Mouse (Mus musculus): Measurements from ENCODE around the gene Mgst2.

Mgst2 gene

GRCm38 (mm10) chr3:51700731-51701280, 40.6 kb downstream of the Mgst2 start:
- in situ Hi-C loops (cut with MboI, MseI) = no loop called here

- in situ Hi-C loops (cut with MboI, MseI) = no loop called here
Measured at GRCm38 (mm10) chr3:51701281-51701751, 41.2 kb downstream of the Mgst2 start.

DNA sequence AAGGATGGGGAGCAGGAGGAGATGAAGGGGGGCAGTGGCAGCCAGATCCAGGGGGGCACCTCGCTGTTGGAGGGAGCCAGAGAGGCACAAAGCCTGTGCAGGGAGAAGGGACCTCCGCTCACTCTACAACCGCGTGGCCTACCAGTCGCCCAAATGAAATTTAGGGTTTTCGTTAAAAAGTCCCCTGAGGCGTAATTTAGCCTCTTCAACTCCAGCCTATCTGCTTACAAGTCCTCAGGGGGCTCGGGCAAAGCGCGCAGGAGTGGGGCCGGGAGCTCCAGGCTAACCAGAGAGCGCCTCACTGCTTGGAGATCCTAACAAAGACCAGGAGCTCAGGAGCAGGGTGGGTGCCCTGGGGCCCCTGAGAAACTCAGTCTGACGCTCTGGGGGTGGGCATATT, 41.8 kb downstream of the Mgst2 start:
- in situ Hi-C loops (cut with MboI, MseI) = no loop called here

GRCm38 (mm10) chr3:51702701-51703286, 42.6 kb downstream of the Mgst2 start:
- in situ Hi-C loops (cut with MboI, MseI) = no loop called here

GRCm38 (mm10) chr3:51703478-51703877, 43.3 kb downstream of the Mgst2 start:
- in situ Hi-C loops (cut with MboI, MseI) = no loop called here

DNA sequence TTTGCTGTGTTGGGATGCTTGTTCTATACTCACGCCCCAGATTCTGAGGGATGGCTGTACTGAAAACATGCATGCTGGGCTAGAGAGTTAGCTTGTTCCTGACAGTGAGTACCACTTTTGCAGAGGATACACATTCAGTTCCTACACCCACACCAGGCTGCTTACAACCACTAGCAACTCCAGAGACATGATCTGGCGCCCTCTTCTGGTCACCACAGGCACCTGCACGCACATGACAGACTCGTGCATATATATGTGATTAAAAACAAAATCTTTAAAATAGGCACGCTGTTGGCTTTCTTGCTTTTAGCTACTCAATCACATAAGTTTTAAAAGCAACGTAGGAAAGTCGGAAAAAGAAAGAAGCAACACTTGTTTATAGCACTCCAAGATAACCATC, 45.1 kb downstream of the Mgst2 start:
- in situ Hi-C loops (cut with MboI, MseI) = no loop called here

GRCm38 (mm10) chr3:51708375-51708745, 48.2 kb downstream of the Mgst2 start:
- in situ Hi-C loops (cut with MboI, MseI) = no loop called here

- in situ Hi-C loops (cut with MboI, MseI) = no loop called here
Measured at GRCm38 (mm10) chr3:51708746-51709411, 48.7 kb downstream of the Mgst2 start.

GRCm38 (mm10) chr3:51712382-51712781, 52.2 kb downstream of the Mgst2 start:
- in situ Hi-C loops (cut with MboI, MseI) = no loop called here

DNA sequence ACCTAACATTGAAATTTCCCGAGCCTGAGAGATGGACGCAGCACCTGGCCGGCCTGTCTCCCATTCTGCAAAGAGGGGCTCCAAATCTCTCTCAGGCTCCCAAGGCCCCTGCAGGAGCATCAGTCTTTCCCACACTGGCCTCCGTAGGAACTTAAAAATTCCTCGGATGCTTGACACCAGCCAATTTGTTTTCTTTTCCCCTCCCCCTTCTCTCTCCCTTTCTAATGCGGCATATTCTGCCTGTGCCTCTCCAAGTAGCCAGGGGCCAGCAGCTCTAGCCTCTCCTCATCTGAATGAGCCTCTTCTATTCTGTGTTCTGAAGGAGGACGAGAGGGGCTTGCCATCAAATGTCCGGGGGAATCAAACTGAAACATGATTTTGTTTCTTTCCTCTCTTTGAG, 53.1 kb downstream of the Mgst2 start:
- in situ Hi-C loops (cut with MboI, MseI) = no loop called here

- in situ Hi-C loops (cut with MboI, MseI) = no loop called here
Measured at GRCm38 (mm10) chr3:51714469-51714868, 54.3 kb downstream of the Mgst2 start.

DNA sequence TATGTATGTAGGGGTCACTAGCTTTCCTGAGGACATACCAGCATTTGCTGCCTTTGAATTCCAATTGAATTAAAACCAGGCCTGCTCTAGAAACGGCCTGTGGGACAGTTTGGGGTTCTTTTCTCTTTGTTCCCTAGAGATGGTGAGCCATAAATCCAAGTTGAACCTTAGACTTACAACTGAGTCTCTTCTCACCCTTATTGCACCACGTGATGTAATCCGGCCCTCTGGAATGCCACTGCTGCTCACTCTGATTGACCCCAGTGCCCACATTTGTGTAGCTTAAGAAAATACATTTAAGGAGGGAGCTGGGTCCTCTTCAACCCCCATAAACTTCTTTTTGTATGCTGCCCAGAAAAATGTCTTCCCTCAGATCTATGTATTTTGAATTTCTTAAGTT, 57.3 kb downstream of the Mgst2 start:
- in situ Hi-C loops (cut with MboI, MseI) = no loop called here

- in situ Hi-C loops (cut with MboI, MseI) = no loop called here
Measured at GRCm38 (mm10) chr3:51717909-51718308, 57.7 kb downstream of the Mgst2 start.

DNA sequence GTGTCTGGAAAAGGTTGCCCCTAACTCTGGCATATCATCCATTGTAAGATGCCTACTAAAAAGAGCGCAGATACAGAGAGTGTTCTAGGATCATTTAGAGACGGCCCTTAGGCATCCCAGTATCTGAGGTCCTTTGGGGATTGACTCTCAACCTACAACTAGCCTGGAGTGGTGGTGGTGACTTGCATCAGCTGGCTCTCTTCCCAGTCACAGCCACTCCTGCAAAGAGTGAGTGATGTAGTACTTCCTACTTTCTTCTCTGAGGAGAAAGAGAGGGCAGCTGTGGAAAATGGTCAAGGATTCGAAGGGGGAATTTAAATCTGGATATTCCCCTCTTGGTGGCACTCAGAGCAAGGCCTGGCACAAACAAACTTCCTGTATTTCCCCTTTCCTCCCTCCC, 59.2 kb downstream of the Mgst2 start:
- in situ Hi-C loops (cut with MboI, MseI) = no loop called here

GRCm38 (mm10) chr3:51719982-51720381, 59.8 kb downstream of the Mgst2 start:
- in situ Hi-C loops (cut with MboI, MseI) = no loop called here

- in situ Hi-C loops (cut with MboI, MseI) = no loop called here
Measured at GRCm38 (mm10) chr3:51726257-51726656, 66.1 kb downstream of the Mgst2 start.

DNA sequence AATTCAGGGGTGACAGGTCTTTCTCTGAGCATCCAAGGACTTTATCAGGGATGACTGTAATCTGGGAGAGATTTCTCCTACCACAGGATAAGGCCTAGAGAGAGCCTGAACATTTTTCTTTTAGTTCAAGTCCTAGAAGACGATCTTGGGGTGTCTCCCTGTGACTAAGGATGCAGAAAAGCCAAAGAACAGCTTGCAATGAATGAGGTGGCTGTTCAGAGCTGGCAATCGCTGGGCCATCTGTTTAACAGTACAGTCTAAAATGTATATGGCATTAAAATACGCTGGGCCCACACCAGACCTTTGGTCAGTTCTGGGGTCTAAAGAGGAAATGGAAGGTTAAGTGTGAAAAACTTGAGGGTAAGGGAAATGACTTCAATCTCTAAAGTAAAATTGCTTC, 67.3 kb downstream of the Mgst2 start:
- in situ Hi-C loops (cut with MboI, MseI) = no loop called here

GRCm38 (mm10) chr3:51727968-51728367, 67.8 kb downstream of the Mgst2 start:
- in situ Hi-C loops (cut with MboI, MseI) = no loop called here

- in situ Hi-C loops (cut with MboI, MseI) = no loop called here
Measured at GRCm38 (mm10) chr3:51728456-51728855, 68.3 kb downstream of the Mgst2 start.

GRCm38 (mm10) chr3:51729109-51729918, 69.2 kb downstream of the Mgst2 start:
- in situ Hi-C loops (cut with MboI, MseI) = no loop called here

- in situ Hi-C loops (cut with MboI, MseI) = loop anchor here (10.0 kb wide), 2 partner anchors 964 to 1424 kb away; no protein-coding TSS in a partner anchor
Measured at GRCm38 (mm10) chr3:51730662-51731061, 70.5 kb downstream of the Mgst2 start.

DNA sequence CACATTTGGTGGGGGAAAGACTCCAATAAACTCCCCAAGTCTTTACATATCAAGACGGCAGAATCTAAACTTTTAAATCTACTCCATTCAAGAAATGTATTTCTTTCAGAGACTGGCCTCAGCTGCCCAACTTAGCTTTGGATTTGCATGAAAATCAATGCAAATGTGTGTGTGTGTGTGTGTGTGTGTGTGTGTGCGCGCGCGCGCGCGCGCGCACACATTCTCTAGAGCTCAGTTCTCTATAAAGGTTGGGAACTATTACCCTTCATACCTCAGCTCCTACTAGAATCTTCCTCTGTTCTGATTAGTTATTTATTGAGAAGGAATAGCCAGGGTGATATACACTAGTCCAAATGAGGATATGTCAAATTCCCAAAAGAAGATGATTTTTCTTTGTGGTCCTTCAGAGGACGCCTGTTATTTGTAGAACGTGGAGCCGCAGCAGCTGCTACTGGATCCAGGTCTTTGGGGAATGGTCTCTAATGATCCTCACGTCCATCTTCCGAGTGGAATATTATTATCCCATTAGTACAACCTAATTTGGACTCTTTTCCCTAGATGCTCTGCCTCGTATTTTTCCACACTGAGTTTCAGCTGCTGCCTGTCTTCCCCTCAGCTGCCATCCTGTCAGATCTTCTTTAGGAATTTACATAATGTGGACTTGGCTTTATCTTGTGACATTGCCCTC, 71.9 kb downstream of the Mgst2 start:
- in situ Hi-C loops (cut with MboI, MseI) = loop anchor here (10.0 kb wide), 2 partner anchors 963 to 1423 kb away; no protein-coding TSS in a partner anchor
